Mouse (Mus musculus) embryonic facial prominence, embryonic 14.5 days (tissue): Measurements from ENCODE around the gene Mthfd1l. TPM values are rescaled to one million over a fixed set of nuclear protein-coding genes. Genes with fewer than 3 reads are reported as not detected.

Source experiments
- ATAC-seq: fragments of 200-750 bp; cut with Nextera tagmentation; 2 replicates; pipeline ENCODE4 v1.8.0; 2017; ENCODE audit warnings: low read depth, moderate number of reproducible peaks, moderate TSS enrichment
- DNase-seq: peaks from one replicate; pipeline ENCODE4 v3.0.0-alpha.2; 2015; ENCODE audit warnings: low spot score
- H3K27ac ChIP-seq: fragments of 300-500 bp; sonication (generic); replicated peaks from 2 replicates; pipeline ENCODE4 v1.5.1; 2014; ENCODE audit warnings: low read depth, mild to moderate bottlenecking, low read length, moderate library complexity
- H3K27me3 ChIP-seq: fragments of 300-500 bp; sonication (generic); replicated peaks from 2 replicates; pipeline ENCODE4 v1.6.1; 2014; ENCODE audit warnings: low read length; ENCODE audit not compliant: control insufficient read depth, insufficient read depth
- H3K36me3 ChIP-seq: fragments of 300-500 bp; sonication (generic); 2 replicates; pipeline ENCODE4 v1.6.1; 2014; ENCODE audit warnings: low read length, mixed read lengths; ENCODE audit not compliant: control insufficient read depth, insufficient read depth
- H3K4me1 ChIP-seq: fragments of 300-500 bp; sonication (generic); 2 replicates; pipeline ENCODE4 v1.6.1; 2014; ENCODE audit warnings: antibody characterized with exemption, low read length; ENCODE audit not compliant: control insufficient read depth, insufficient read depth
- H3K4me2 ChIP-seq: fragments of 300-500 bp; sonication (generic); 2 replicates; pipeline ENCODE4 v1.6.1; 2014; ENCODE audit warnings: low read depth, mild to moderate bottlenecking, low read length, moderate library complexity, mixed read lengths
- H3K4me3 ChIP-seq: fragments of 300-500 bp; sonication (generic); 2 replicates; pipeline ENCODE4 v1.5.1; 2014; ENCODE audit warnings: low read depth, mild to moderate bottlenecking, low read length
- H3K9ac ChIP-seq: fragments of 300-500 bp; sonication (generic); 2 replicates; pipeline ENCODE4 v1.6.1; 2014; ENCODE audit warnings: low read depth, mild to moderate bottlenecking, low read length, moderate library complexity, mixed read lengths
- H3K9me3 ChIP-seq: fragments of 300-500 bp; sonication (generic); 2 replicates; pipeline ENCODE4 v1.6.1; 2016; ENCODE audit warnings: low read length; ENCODE audit not compliant: control insufficient read depth
- WGBS: fragments of 180-500 bp; shearing (Covaris S2); extraction: QIAGEN DNeasy Blood & Tissue Kit; methylation state at CpG from one replicate; pipeline ENCODE4 v1.1.7; 2014; 5-methylcytosine and 5-hydroxymethylcytosine counted together
- polyA plus RNA-seq: library from polyadenylated mRNA; unstranded; fragments of >200 nt; fragmentation: Nextera tagmentation; extraction: Ambion mirVana; gene quantifications from 2 replicates; pipeline ENCODE4 v1.2.1, GENCODE M21; 2014

Mthfd1l gene
- polyA plus RNA-seq, 1 experiment from 2014 or later = 8.6 TPM

DNA sequence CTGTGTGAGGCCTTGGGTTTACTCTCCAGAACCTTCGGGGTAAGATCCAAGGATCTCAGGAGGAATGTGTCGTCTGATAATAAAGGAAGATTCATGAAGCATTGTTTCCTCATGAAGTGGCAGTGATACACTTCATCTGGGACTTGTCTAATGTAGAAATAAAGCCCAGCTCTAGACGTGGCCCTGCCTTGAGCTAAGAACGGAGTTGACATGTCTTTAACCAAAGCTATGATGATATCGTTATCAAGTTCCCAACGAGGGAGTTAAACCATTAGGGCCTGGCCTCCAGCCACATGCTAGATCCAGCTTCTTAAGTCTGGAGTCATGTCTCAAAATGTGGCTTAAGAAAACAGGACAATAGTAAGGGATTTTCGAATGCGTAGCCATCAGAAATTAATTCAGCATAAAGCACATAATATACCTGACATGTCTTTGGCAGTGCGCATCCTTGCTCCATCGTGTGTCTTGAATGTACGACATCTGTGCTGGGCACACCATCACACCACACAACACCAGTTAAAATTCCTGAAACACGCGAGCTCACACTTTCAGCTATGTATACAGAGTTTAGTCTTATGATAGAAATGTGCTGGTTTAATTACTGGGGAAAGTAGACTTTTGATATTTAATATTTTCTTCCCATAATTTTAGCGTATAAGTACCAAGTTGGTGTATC lies 49.8 kb downstream of the Mthfd1l start:
- Histone ChIP-seq H3K27me3 (no peaks in the 10 kb centered on the region), H3K4me3 (no peak overlapping the region), H3K4me2 (no peak overlapping the region), H3K27ac (no peak overlapping the region), H3K4me1 (peaks cover 5% of the 10 kb centered on the region; the same call in 1 of the 2 replicates), H3K9me3 (no peaks in the 10 kb centered on the region), H3K9ac (no peak overlapping the region), H3K36me3 (0 out of 2 replicates have a peak, but pooled peaks cover 6% of the 10 kb centered on the region)
- 84% methylated on average over 14 of the region's 14 CpGs for WGBS
- peak; percentile 27 for DNase-seq
- ATAC-seq = no peak

DNA sequence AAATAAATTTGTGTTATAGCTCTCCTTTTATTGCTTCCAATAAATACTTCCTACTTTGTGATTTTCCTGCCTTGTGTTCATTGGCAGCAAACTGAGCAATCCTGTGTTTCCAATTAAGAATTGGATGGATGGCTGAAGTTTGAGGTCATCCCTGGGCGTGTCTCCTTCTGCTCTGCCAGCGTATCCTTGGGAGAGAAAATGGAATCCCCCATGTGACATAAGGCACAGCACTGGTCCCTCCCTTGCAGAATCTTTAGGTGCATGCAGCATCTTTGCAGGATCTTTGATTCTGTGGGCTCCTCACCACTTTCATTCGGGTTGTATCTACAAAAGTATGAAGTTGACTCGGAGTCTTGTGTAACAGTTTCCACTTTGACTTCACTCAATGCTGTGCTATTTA lies 53.7 kb downstream of the Mthfd1l start:
- Histone ChIP-seq H3K4me2 (no peak overlapping the region), H3K9me3 (no peaks in the 10 kb centered on the region), H3K4me3 (no peak overlapping the region), H3K27ac (no peak overlapping the region), H3K4me1 (peaks cover 5% of the 10 kb centered on the region; the same call in 1 of the 2 replicates), H3K36me3 (no peaks in the 10 kb centered on the region), H3K27me3 (no peaks in the 10 kb centered on the region), H3K9ac (no peak overlapping the region)
- ATAC-seq (no peak), DNase-seq (peak; percentile 50)
- 75% methylated on average over 4 of the region's 4 CpGs for WGBS

- no peak overlapping the region for H3K27ac ChIP-seq
- H3K9ac ChIP-seq = no peak overlapping the region
- no peak overlapping the region for H3K4me3 ChIP-seq
- ATAC-seq (no peak), DNase-seq (no peak)
- no peaks in the 10 kb centered on the region for H3K27me3 ChIP-seq
- 64% methylated on average over 4 of the region's 4 CpGs for WGBS
- no peak overlapping the region for H3K4me2 ChIP-seq
- H3K36me3 ChIP-seq = no peaks in the 10 kb centered on the region
- H3K4me1 ChIP-seq = peaks cover 5% of the 10 kb centered on the region; the same call in 1 of the 2 replicates
- H3K9me3 ChIP-seq = no peaks in the 10 kb centered on the region
Observed at GRCm38 (mm10) chr10:4027466-4027865, 54.5 kb downstream of the Mthfd1l start.

DNA sequence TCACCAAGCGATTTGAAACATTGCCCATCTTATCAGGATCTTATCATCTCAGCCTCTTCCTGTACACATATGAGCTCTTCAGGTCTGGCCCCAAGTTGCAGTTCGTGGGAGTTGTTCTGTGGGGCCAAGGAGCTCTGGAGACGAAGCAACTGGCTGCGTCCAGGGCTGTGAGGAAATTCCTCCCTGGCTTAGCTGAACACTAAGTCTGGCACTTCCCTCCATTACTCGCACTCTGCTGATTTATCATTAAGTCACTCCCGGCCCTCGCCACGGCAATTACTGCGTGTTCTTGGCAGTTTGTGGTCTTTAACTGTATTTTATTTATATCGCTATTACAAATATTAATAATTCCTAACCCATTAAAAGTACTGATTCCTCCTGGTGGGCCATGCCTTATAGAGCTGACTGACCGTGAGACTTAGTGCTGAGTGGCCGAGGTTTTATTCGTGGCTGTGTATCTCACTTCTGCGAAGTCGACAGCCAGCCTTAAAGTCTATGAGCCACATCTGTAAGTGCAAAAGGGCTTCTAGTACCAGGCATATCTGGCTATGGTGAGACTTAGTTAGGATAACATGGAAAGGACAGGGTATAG lies 56.0 kb downstream of the Mthfd1l start:
- Histone ChIP-seq H3K27ac (no peak overlapping the region), H3K9me3 (no peaks in the 10 kb centered on the region), H3K4me2 (no peak overlapping the region), H3K4me3 (no peak overlapping the region), H3K9ac (no peak overlapping the region), H3K4me1 (peaks cover 5% of the 10 kb centered on the region; the same call in 1 of the 2 replicates), H3K27me3 (no peaks in the 10 kb centered on the region), H3K36me3 (no peaks in the 10 kb centered on the region)
- 88% methylated on average over 15 of the region's 15 CpGs for WGBS
- DNase-seq = no peak
- no peak for ATAC-seq

- H3K4me3 ChIP-seq = no peak overlapping the region
- no peak overlapping the region for H3K4me2 ChIP-seq
- ATAC-seq = no peak
- no peaks in the 10 kb centered on the region for H3K36me3 ChIP-seq
- H3K9me3 ChIP-seq = no peaks in the 10 kb centered on the region
- no peaks in the 10 kb centered on the region for H3K4me1 ChIP-seq
- DNase-seq = no peak
- H3K27ac ChIP-seq = no peak overlapping the region
- no peak overlapping the region for H3K9ac ChIP-seq
- no peaks in the 10 kb centered on the region for H3K27me3 ChIP-seq
- WGBS = 58% methylated on average over 8 of the region's 9 CpGs
Observed at GRCm38 (mm10) chr10:4033761-4034160, 60.8 kb downstream of the Mthfd1l start.

- Histone ChIP-seq H3K9ac (no peak overlapping the region), H3K27me3 (no peaks in the 10 kb centered on the region), H3K4me1 (no peaks in the 10 kb centered on the region), H3K4me2 (no peak overlapping the region), H3K9me3 (no peaks in the 10 kb centered on the region), H3K4me3 (no peak overlapping the region), H3K27ac (no peak overlapping the region), H3K36me3 (no peaks in the 10 kb centered on the region)
- no peak for ATAC-seq
- no peak for DNase-seq
- WGBS = 91% methylated on average over 7 of the region's 7 CpGs
Observed at GRCm38 (mm10) chr10:4036476-4036875, 63.6 kb downstream of the Mthfd1l start.

- H3K27ac ChIP-seq = no peak overlapping the region
- no peaks in the 10 kb centered on the region for H3K9me3 ChIP-seq
- no peak overlapping the region for H3K4me2 ChIP-seq
- ATAC-seq (no peak), DNase-seq (no peak)
- WGBS = 83% methylated on average over 3 of the region's 3 CpGs
- H3K27me3 ChIP-seq = no peaks in the 10 kb centered on the region
- H3K4me3 ChIP-seq = no peak overlapping the region
- no peaks in the 10 kb centered on the region for H3K4me1 ChIP-seq
- no peak overlapping the region for H3K9ac ChIP-seq
- H3K36me3 ChIP-seq = no peaks in the 10 kb centered on the region
Observed at GRCm38 (mm10) chr10:4037066-4037465, 64.1 kb downstream of the Mthfd1l start.

DNA sequence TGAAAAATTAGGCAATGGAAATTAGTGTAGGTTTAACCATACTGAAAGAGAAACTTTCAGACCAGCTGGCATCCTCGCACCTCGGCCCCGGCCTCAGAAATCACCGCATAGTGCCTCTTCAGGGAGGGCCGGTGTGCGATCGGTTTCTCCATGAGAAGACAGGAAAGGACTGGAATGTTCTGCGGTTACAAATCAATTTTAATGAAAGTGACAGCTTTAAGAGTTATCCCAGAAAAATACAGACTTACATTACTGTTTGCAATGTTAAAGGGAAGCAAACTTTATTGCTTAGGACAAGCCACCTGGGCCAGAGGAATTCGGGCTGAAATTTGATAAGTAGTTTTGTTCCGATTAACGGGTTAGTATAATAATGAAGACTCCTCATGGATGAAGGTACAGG lies 65.7 kb downstream of the Mthfd1l start:
- H3K36me3 ChIP-seq = no peaks in the 10 kb centered on the region
- H3K9me3 ChIP-seq = no peaks in the 10 kb centered on the region
- no peak overlapping the region for H3K4me2 ChIP-seq
- H3K27ac ChIP-seq = no peak overlapping the region; the same call in 1 of the 2 replicates
- peak; percentile 56 for DNase-seq
- WGBS = 56% methylated on average over 11 of the region's 11 CpGs
- no peaks in the 10 kb centered on the region for H3K27me3 ChIP-seq
- no peaks in the 10 kb centered on the region for H3K4me1 ChIP-seq
- H3K4me3 ChIP-seq = no peak overlapping the region
- peak; percentile 9; the same call in 1 of the 2 replicates for ATAC-seq
- H3K9ac ChIP-seq = no peak overlapping the region; the same call in 1 of the 2 replicates

DNA sequence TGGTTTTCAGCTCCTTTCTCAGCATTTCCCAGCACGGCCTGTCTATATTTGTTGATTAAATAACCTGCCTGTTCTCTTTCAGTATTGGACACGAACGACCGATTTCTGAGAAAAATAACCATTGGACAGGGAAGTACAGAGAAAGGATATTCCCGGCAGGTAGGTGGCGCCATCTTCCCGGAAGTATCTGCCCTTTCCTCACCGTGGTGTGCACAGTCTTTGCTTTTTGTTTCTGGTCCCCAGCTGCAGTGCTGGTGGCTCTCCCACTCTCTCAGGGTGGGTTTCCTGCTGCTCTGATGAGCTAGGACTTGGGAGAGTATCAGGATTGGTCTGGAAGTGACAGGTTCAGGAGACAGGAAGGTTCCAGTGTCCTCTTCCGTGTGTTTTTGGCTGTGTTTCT lies 68.8 kb downstream of the Mthfd1l start:
- H3K27ac ChIP-seq = no peak overlapping the region
- ATAC-seq (no peak; the same call in 1 of the 2 replicates), DNase-seq (no peak)

More for the DNA sequence above, 68.8 kb downstream of the Mthfd1l start:
- no peaks in the 10 kb centered on the region for H3K9me3 ChIP-seq
- no peak overlapping the region for H3K4me3 ChIP-seq
- H3K36me3 ChIP-seq = no peaks in the 10 kb centered on the region
- H3K9ac ChIP-seq = no peak overlapping the region
- H3K27me3 ChIP-seq = no peaks in the 10 kb centered on the region
- H3K4me1 ChIP-seq = no peaks in the 10 kb centered on the region; the same call in 1 of the 2 replicates
- H3K4me2 ChIP-seq = no peak overlapping the region
- WGBS = 77% methylated on average over 9 of the region's 9 CpGs
